13 mouse cellular contexts compared by ENCODE assay signal in the genomic region with DNA sequence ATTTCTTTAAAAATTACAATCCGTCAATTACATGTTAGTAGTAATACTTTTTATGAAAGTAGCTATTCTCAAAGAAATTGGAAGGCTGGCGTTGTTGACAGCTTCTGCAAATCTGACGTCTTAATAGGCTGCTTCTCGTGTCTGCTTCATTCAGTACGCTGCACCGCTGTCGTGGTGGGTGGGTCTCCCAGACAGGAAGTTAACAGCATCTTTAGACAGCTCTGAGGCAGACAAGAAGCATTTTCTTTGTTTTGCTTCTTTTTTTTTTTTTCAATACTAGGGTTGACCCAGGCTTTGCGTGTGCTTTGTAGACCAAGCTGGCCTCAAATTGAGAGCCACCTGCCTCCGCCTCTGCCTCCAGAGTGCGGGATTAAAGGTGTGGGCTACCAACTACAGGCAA. TPM values are rescaled to one million over a fixed set of nuclear protein-coding genes. Genes with fewer than 3 reads are reported as not detected.
DNase-seq lines count a peak whose midpoint lies in the region; ATAC-seq and TF ChIP-seq lines count a peak whose summit lies in the region.
"Had no signal": no experiment of that assay in that cellular context is flagged by ENCODE, and none has a peak within 500 bp of the region (broad histone marks: within the 10 kb centered on the region; RNA-seq: fewer than 3 reads in every experiment).

No protein-coding gene starts in this region.

- peaks cover 36% of the 10 kb centered on the region for H3K36me3 ChIP-seq in embryonic facial prominence, embryonic 12.5 days
- peaks cover 32% of the 10 kb centered on the region for H3K36me3 ChIP-seq in embryonic facial prominence, embryonic 10.5 days (replicated peaks)
- H3K36me3 ChIP-seq in lung, postnatal 0 days (ENCODE audit: insufficient read depth, low read length) = 0 out of 2 replicates have a peak, but pooled peaks cover 5% of the 10 kb centered on the region
- peaks cover 3% of the 10 kb centered on the region; the same call in 1 of the 2 replicates for H3K36me3 ChIP-seq in forebrain, postnatal 0 days (ENCODE audit: insufficient read depth)

- ATAC-seq in embryonic facial prominence, embryonic 12.5 days (ENCODE audit: insufficient number of reproducible peaks, insufficient read depth, low FRiP score, low TSS enrichment) = no peak
- ATAC-seq in lung, postnatal 0 days = no peak
- peak; percentile 84; the same call in 1 of the 2 replicates for ATAC-seq in forebrain, postnatal 0 days
- ATAC-seq: Patski had no signal

- no peaks in the 10 kb centered on the region for H3K27me3 ChIP-seq in embryonic facial prominence, embryonic 12.5 days
- no peaks in the 10 kb centered on the region for H3K27me3 ChIP-seq in embryonic facial prominence, embryonic 10.5 days (replicated peaks; ENCODE audit: low read depth, poor library complexity, severe bottlenecking)
- H3K27me3 ChIP-seq in lung, postnatal 0 days (replicated peaks; ENCODE audit: insufficient read depth, low read length) = no peaks in the 10 kb centered on the region
- no peaks in the 10 kb centered on the region for H3K27me3 ChIP-seq in forebrain, postnatal 0 days (ENCODE audit: insufficient read depth, low read length)
- H3K27me3 ChIP-seq: liver, embryonic 13.5 days; Patski had no signal

- DNase-seq in embryonic facial prominence, embryonic 10.5 days (ENCODE audit: low spot score) = no peak
- peak; percentile 20 for DNase-seq in lung, postnatal 10 days
- DNase-seq in lung, postnatal 0 days (ENCODE audit: low spot score) = no peak
- no peak for DNase-seq in forebrain, postnatal 0 days
- DNase-seq in thymus, postnatal 0 days (ENCODE audit: low spot score) = peak; percentile 42
- DNase-seq in adrenal gland, postnatal 4 days (ENCODE audit: low spot score in 2 of 2) = no peak
- no peak for DNase-seq in testis, postnatal 14 days (ENCODE audit: low spot score)
- DNase-seq: heart, adult 2 months; liver, embryonic 13.5 days had no signal

- H3K27ac ChIP-seq in embryonic facial prominence, embryonic 12.5 days = 0 out of 2 replicates have a peak overlapping the region, but pooled peaks have one; percentile 50
- no peak overlapping the region for H3K27ac ChIP-seq in embryonic facial prominence, embryonic 10.5 days (replicated peaks)
- H3K27ac ChIP-seq in lung, postnatal 0 days (ENCODE audit: low read length) = no peak overlapping the region; the same call in 1 of the 2 replicates
- H3K27ac ChIP-seq in forebrain, postnatal 0 days (ENCODE audit: low read depth, low read length) = peak overlapping the region; percentile 83
- H3K27ac ChIP-seq: heart, adult 2 months; liver, embryonic 13.5 days had no signal

- no peak for TF ChIP-seq CTCF in lung, postnatal 0 days (IDR thresholded peaks at IDR 0.05)
- no peak for TF ChIP-seq CTCF in forebrain, postnatal 0 days (IDR thresholded peaks at IDR 0.05; ENCODE audit: low read depth)

- H3K4me2 ChIP-seq in embryonic facial prominence, embryonic 12.5 days (replicated peaks) = no peak overlapping the region
- no peak overlapping the region for H3K4me2 ChIP-seq in lung, postnatal 0 days (replicated peaks; ENCODE audit: low read depth, low read length)
- H3K4me2 ChIP-seq in forebrain, postnatal 0 days (ENCODE audit: low read depth) = no peak overlapping the region
- H3K4me2 ChIP-seq: liver, embryonic 13.5 days had no signal

- no peaks in the 10 kb centered on the region for H3K9me3 ChIP-seq in embryonic facial prominence, embryonic 12.5 days
- no peaks in the 10 kb centered on the region for H3K9me3 ChIP-seq in embryonic facial prominence, embryonic 10.5 days
- H3K9me3 ChIP-seq in lung, postnatal 0 days (ENCODE audit: low read length) = no peaks in the 10 kb centered on the region
- H3K9me3 ChIP-seq in forebrain, postnatal 0 days (ENCODE audit: low read length) = no peaks in the 10 kb centered on the region
- H3K9me3 ChIP-seq: liver, embryonic 13.5 days had no signal

- peaks cover 11% of the 10 kb centered on the region for H3K4me1 ChIP-seq in embryonic facial prominence, embryonic 12.5 days
- peaks cover 53% of the 10 kb centered on the region for H3K4me1 ChIP-seq in embryonic facial prominence, embryonic 10.5 days
- H3K4me1 ChIP-seq in lung, postnatal 0 days (ENCODE audit: insufficient read depth, low read depth, low read length) = no peaks in the 10 kb centered on the region
- H3K4me1 ChIP-seq in forebrain, postnatal 0 days (ENCODE audit: insufficient read depth) = no peaks in the 10 kb centered on the region; the same call in 1 of the 2 replicates

- no peak overlapping the region for H3K9ac ChIP-seq in embryonic facial prominence, embryonic 12.5 days
- no peak overlapping the region for H3K9ac ChIP-seq in lung, postnatal 0 days (replicated peaks; ENCODE audit: low read depth)
- H3K9ac ChIP-seq in forebrain, postnatal 0 days = no peak overlapping the region
- H3K9ac ChIP-seq: liver, embryonic 13.5 days had no signal

- 68% methylated on average over 10 of the region's 10 CpGs for WGBS in embryonic facial prominence, embryonic 12.5 days
- WGBS in embryonic facial prominence, embryonic 10.5 days = 69% methylated on average over 10 of the region's 10 CpGs
- WGBS in lung, postnatal 0 days = 63% methylated on average over 10 of the region's 10 CpGs
- 53% methylated on average over 10 of the region's 10 CpGs for WGBS in forebrain, postnatal 0 days

- TF ChIP-seq EP300 in lung, postnatal 0 days (IDR thresholded peaks at IDR 0.05) = no peak

- no peak overlapping the region for H3K4me3 ChIP-seq in embryonic facial prominence, embryonic 12.5 days
- H3K4me3 ChIP-seq in embryonic facial prominence, embryonic 10.5 days = no peak overlapping the region
- no peak overlapping the region for H3K4me3 ChIP-seq in lung, postnatal 0 days (ENCODE audit: low read depth, low read length)
- H3K4me3 ChIP-seq in forebrain, postnatal 0 days (ENCODE audit: low read depth, low read length) = no peak overlapping the region
- H3K4me3 ChIP-seq: heart, adult 2 months; liver, embryonic 13.5 days; myocyte had no signal

RNA-seq across cellular contexts. Expression of a gene that starts 31.9 kb away (rescaled TPM):
- polyA plus RNA-seq in embryonic facial prominence, embryonic 12.5 days (2016; fragmentation: Nextera tagmentation; extraction: Ambion mirVana) = 11.7 and 13.4 TPM in 2 replicates
- polyA plus RNA-seq in embryonic facial prominence, embryonic 10.5 days (2016; fragmentation: Nextera tagmentation; extraction: Ambion mirVana) = 8.1 and 9.8 TPM in 2 replicates
- 12.4 and 12.9 TPM in 2 replicates for polyA plus RNA-seq in lung, postnatal 0 days (2015; fragmentation: Nextera tagmentation; extraction: Ambion mirVana)
- total RNA-seq in forebrain, postnatal 0 days (2014; rRNA removed) = 40.2 and 41.8 TPM in 2 replicates
- polyA plus RNA-seq in forebrain, postnatal 0 days (2015; fragmentation: Nextera tagmentation; extraction: Ambion mirVana) = 12.4 and 13.6 TPM in 2 replicates
- 10.0 and 10.9 TPM in 2 replicates for polyA plus RNA-seq in thymus, postnatal 0 days (2015; fragmentation: Nextera tagmentation; extraction: Ambion mirVana)
- 100 to 1,000 TPM; 127 to 130 TPM for total RNA-seq in adrenal gland, postnatal 4 days (2021)

RNA-seq across cellular contexts. Expression of a gene that starts 50.0 kb away (rescaled TPM):
- not detected in 2 replicates for polyA plus RNA-seq in embryonic facial prominence, embryonic 12.5 days (2016; fragmentation: Nextera tagmentation; extraction: Ambion mirVana)
- not detected in 2 replicates for polyA plus RNA-seq in embryonic facial prominence, embryonic 10.5 days (2016; fragmentation: Nextera tagmentation; extraction: Ambion mirVana)
- polyA plus RNA-seq in lung, postnatal 0 days (2015; fragmentation: Nextera tagmentation; extraction: Ambion mirVana) = 0.13 TPM in 1 of 2 replicates, not detected in the other
- total RNA-seq in forebrain, postnatal 0 days (2014; rRNA removed) = not detected in 2 replicates
- not detected in 2 replicates for polyA plus RNA-seq in forebrain, postnatal 0 days (2015; fragmentation: Nextera tagmentation; extraction: Ambion mirVana)
- not detected in 2 replicates for polyA plus RNA-seq in thymus, postnatal 0 days (2015; fragmentation: Nextera tagmentation; extraction: Ambion mirVana)
- total RNA-seq in adrenal gland, postnatal 4 days (2021) = not detected
- total RNA-seq: heart, adult 2 months; layer of hippocampus, adult 18-20 months had no signal
- polyA plus RNA-seq: liver, embryonic 13.5 days; Patski had no signal

Comparison
In these comparisons a context has a peak if more than half of its experiments do, and no peak if none do; other contexts are left out.
1. H3K27ac ChIP-seq: peak in embryonic facial prominence, embryonic 12.5 days (single experiment) and forebrain, postnatal 0 days (single experiment); none in embryonic facial prominence, embryonic 10.5 days (single experiment) and lung, postnatal 0 days (single experiment).
2. DNase-seq: peak in lung, postnatal 10 days (single experiment) and thymus, postnatal 0 days (single experiment); none in embryonic facial prominence, embryonic 10.5 days (single experiment), lung, postnatal 0 days (single experiment), forebrain, postnatal 0 days (single experiment), adrenal gland, postnatal 4 days (0 of 2) and testis, postnatal 14 days (single experiment).